ENCODE assay signal across 7 mouse cellular contexts in the genomic region with DNA sequence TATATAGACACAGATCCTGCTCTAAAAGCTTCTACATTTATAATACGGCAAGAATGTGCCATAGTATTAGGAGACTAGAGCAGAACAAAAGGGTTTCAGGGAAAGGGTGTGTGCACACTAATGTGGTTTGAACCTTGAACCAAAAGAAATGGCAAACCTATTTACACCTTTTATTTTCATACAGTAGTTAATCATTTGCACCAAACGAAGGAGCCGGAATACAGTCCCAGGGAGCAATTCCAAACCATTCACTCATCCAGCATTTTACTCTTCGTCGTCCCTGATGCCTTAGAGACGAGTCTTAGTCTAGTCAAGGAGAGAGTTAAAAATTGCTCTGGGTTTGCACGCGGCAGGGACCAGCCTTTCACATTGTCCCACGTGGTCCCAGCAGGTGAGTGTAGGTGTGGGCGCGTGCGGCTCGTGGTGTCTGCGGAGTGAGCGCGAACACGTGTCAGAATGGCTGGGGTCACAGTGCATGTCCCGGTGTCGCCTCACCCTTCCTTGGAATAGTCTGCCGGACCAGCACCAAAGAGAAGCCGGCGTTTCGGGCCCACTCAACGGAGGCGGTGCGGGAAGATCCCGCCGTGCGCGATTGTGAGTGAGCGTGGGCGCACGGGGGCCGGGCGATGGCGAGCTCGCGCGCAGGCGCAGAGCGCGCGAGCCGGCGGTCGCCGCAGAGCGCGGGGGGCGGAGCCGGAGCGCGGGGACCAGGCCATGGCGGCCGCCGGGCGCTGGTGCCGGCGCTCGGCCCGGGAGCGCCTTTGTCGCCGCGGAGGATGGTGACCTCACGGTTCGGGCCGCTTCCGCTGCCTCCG. TPM values are rescaled to one million over a fixed set of nuclear protein-coding genes. Genes with fewer than 3 reads are reported as not detected.
DNase-seq lines count a peak whose midpoint lies in the region; ATAC-seq lines count a peak whose summit lies in the region.

A gene (plus strand): TSS at position 684 of the 815 bp plus-strand sequence.

- DNase-seq in adrenal gland, adult (ENCODE audit: inconsistent age in 2 of 2, low spot score in 1 of 2), result peak; percentile 84 to 93
- peak; percentile 81 for DNase-seq in embryo, embryonic 10.5 days (ENCODE audit: low spot score)
- peak; percentile 72 for DNase-seq in gastrocnemius, postnatal 25 days
- peak; percentile 89 for DNase-seq in intestine, embryonic 14.5 days (ENCODE audit: low spot score)
- peak; percentile 65 to 86 for DNase-seq in left cerebral cortex, postnatal 10 days (ENCODE audit: extremely low spot score in 1 of 2, low spot score in 2 of 2)
- DNase-seq in right cerebral cortex, postnatal 36 days (ENCODE audit: low spot score in 2 of 2), result peak; percentile 79

- H3K4me2 ChIP-seq in intestine, embryonic 14.5 days (ENCODE audit: low read length), result peak within 1 kb of the TSS; percentile 88

- peak within 1 kb of the TSS; percentile 92 for H3K9ac ChIP-seq in intestine, embryonic 14.5 days (ENCODE audit: low read length)

- peak within 1 kb of the TSS; percentile 82 for H3K4me3 ChIP-seq in intestine, embryonic 14.5 days (ENCODE audit: low read depth, low read length)

- H3K9me3 ChIP-seq in intestine, embryonic 14.5 days (ENCODE audit: control insufficient read depth, low read length), result no peaks in the 10 kb centered on the region

- WGBS in intestine, embryonic 14.5 days, result under 1% methylated on average over 66 of the region's 70 CpGs

- peak; percentile 86 for ATAC-seq in intestine, embryonic 14.5 days (replicated peaks; ENCODE audit: low FRiP score, low TSS enrichment, low read depth)
- peak; percentile 50 for ATAC-seq in megakaryocyte progenitor cell, adult 5-6 weeks (replicated peaks; ENCODE audit: poor library complexity)

- intact Hi-C loops in left cerebral cortex, postnatal 10 days (cut with DNase I), result loop anchor here (2.0 kb wide), 1 partner anchor 48 kb away; a partner anchor contains a TSS

- no peaks in the 10 kb centered on the region for H3K27me3 ChIP-seq in intestine, embryonic 14.5 days (replicated peaks; ENCODE audit: control insufficient read depth, insufficient read depth, low read length)

- peaks cover 4% of the 10 kb centered on the region; the same call in 1 of the 2 replicates for H3K36me3 ChIP-seq in intestine, embryonic 14.5 days (ENCODE audit: control insufficient read depth, insufficient read depth, low read length)

- H3K27ac ChIP-seq in intestine, embryonic 14.5 days (ENCODE audit: low read depth), result peak within 1 kb of the TSS; percentile 94

- H3K4me1 ChIP-seq in intestine, embryonic 14.5 days (replicated peaks; ENCODE audit: control insufficient read depth, insufficient read depth, low read length), result peaks cover 13% of the 10 kb centered on the region

RNA-seq across cellular contexts. Expression of the gene that starts here (rescaled TPM):
- total RNA-seq in gastrocnemius, postnatal 25 days (2021), result 10 to 100 TPM in 1 of 2 experiments, 1 to 10 TPM in 1; 8.1 to 10.9 TPM
- 71.3 and 73.3 TPM in 2 replicates for polyA plus RNA-seq in intestine, embryonic 14.5 days (2014; fragmentation: Nextera tagmentation; extraction: Ambion mirVana)
- 100 to 1,000 TPM in 1 of 2 experiments, 10 to 100 TPM in 1; 95.9 to 106 TPM for total RNA-seq in left cerebral cortex, postnatal 10 days (2021)
- 12.8 and 18.9 TPM in 2 replicates for total RNA-seq in megakaryocyte progenitor cell, adult 5-6 weeks (2015)
- 20.7 and 24.9 TPM in 2 replicates for total RNA-seq in megakaryocyte progenitor cell, adult 5-6 weeks (2017)

Comparison
In these comparisons a context has a peak if more than half of its experiments do, and no peak if none do; other contexts are left out.
1. Peak in every context shown above with its lines: DNase-seq, ATAC-seq, H3K4me3 ChIP-seq and H3K27ac ChIP-seq.